Mouse (Mus musculus): Measurements from ENCODE around the gene Kcnip1.

DNA sequence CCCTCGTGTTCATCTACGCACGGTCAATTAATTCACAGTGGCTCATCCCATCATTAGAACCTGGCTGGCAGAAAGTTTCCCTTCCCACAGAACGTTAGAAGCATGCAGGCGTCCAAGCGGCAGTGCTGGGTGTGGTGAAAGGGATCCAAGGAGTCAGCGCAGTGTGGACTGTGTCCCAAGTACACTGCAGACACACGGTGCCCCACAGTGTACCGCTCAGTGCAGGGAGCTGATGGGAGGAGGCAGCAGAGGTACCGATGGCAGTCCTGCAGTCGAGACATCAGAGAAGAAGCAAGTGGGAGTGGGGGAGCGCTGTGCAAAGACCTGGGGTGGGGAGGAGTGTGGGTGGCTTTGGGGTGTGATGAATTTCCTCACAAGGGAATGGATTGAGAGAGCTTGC, 78.7 kb downstream of the Kcnip1 start:
- TF ChIP-seq POLR2A (IDR thresholded peaks at IDR 0.05; ENCODE audit: control insufficient read depth, extremely low read depth, insufficient read depth, low read length, poor library complexity) (no peak), CTCF (IDR thresholded peaks at IDR 0.05; ENCODE audit: borderline replicate concordance, control insufficient read depth, extremely low read depth, insufficient read depth, low read length, poor library complexity) (no peak)
